21 mouse cellular contexts compared by ENCODE assay signal in genomic region chr4:39067260-39067876, GRCm38 (mm10).
A peak's percentile ranks its signal among the peaks of the same experiment; 100 is the strongest.
DNase-seq lines count a peak whose midpoint lies in the region; ATAC-seq and TF ChIP-seq lines count a peak whose summit lies in the region.
"Had no signal": no experiment of that assay in that cellular context is flagged by ENCODE, and none has a peak within 500 bp of the region (broad histone marks: within the 10 kb centered on the region; RNA-seq: fewer than 3 reads in every experiment).

No protein-coding gene starts in this region.

- peak; percentile 87; the same call in 1 of the 2 replicates for ATAC-seq in heart, embryonic 15.5 days (replicated peaks; ENCODE audit: insufficient number of reproducible peaks, insufficient read depth, low FRiP score, low read depth)
- no peak for ATAC-seq in lung, embryonic 14.5 days (ENCODE audit: insufficient read depth)
- ATAC-seq in lung, postnatal 0 days = no peak
- ATAC-seq in monocyte, adult 5-6 weeks (replicated peaks; ENCODE audit: insufficient number of reproducible peaks, low FRiP score, low TSS enrichment, poor library complexity, severe bottlenecking) = no peak
- ATAC-seq: activated CD4-positive, CD25-positive, alpha-beta regulatory T cell, adult 4 months; forebrain, embryonic 16.5 days had no signal

- H3K9ac ChIP-seq in heart, embryonic 15.5 days = no peak overlapping the region
- H3K9ac ChIP-seq in lung, embryonic 14.5 days = no peak overlapping the region
- H3K9ac ChIP-seq in lung, postnatal 0 days (replicated peaks; ENCODE audit: low read depth) = no peak overlapping the region
- H3K9ac ChIP-seq: limb, embryonic 12.5 days; liver, embryonic 14.5 days; midbrain, embryonic 12.5 days; neural tube, embryonic 13.5 days had no signal

- TF ChIP-seq EP300 in lung, postnatal 0 days (IDR thresholded peaks at IDR 0.05) = no peak

- no peaks in the 10 kb centered on the region for H3K9me3 ChIP-seq in heart, embryonic 15.5 days (replicated peaks)
- no peaks in the 10 kb centered on the region for H3K9me3 ChIP-seq in lung, embryonic 14.5 days (ENCODE audit: low read depth, low read length)
- no peaks in the 10 kb centered on the region for H3K9me3 ChIP-seq in lung, postnatal 0 days (ENCODE audit: low read length)
- H3K9me3 ChIP-seq: G1E; hindbrain, embryonic 10.5 days; limb, embryonic 12.5 days; midbrain, embryonic 12.5 days; neural tube, embryonic 13.5 days had no signal

- H3K4me3 ChIP-seq in heart, embryonic 15.5 days = no peak overlapping the region
- no peak overlapping the region for H3K4me3 ChIP-seq in lung, embryonic 14.5 days (ENCODE audit: low read depth, low read length)
- H3K4me3 ChIP-seq in lung, postnatal 0 days (ENCODE audit: low read depth, low read length) = no peak overlapping the region
- H3K4me3 ChIP-seq: hindbrain, embryonic 10.5 days; limb, embryonic 12.5 days; midbrain, embryonic 12.5 days; neural tube, embryonic 13.5 days had no signal

- no peak overlapping the region for H3K27ac ChIP-seq in heart, embryonic 15.5 days
- no peak overlapping the region for H3K27ac ChIP-seq in lung, embryonic 14.5 days (ENCODE audit: low read depth)
- no peak overlapping the region for H3K27ac ChIP-seq in lung, postnatal 0 days (ENCODE audit: low read length)
- H3K27ac ChIP-seq: hindbrain, embryonic 10.5 days; limb, embryonic 12.5 days; liver, embryonic 14.5 days; midbrain, embryonic 12.5 days; neural tube, embryonic 13.5 days had no signal

- H3K27me3 ChIP-seq in heart, embryonic 15.5 days = no peaks in the 10 kb centered on the region
- H3K27me3 ChIP-seq in lung, embryonic 14.5 days (ENCODE audit: insufficient read depth, low read length) = no peaks in the 10 kb centered on the region
- H3K27me3 ChIP-seq in lung, postnatal 0 days (replicated peaks; ENCODE audit: insufficient read depth, low read length) = no peaks in the 10 kb centered on the region
- H3K27me3 ChIP-seq: limb, embryonic 12.5 days; midbrain, embryonic 12.5 days; neural tube, embryonic 13.5 days had no signal

- H3K4me1 ChIP-seq in heart, embryonic 15.5 days (replicated peaks) = 0 out of 2 replicates have a peak, but pooled peaks cover 2% of the 10 kb centered on the region
- no peaks in the 10 kb centered on the region for H3K4me1 ChIP-seq in lung, embryonic 14.5 days (ENCODE audit: insufficient read depth)
- H3K4me1 ChIP-seq in lung, postnatal 0 days (ENCODE audit: insufficient read depth, low read depth, low read length) = no peaks in the 10 kb centered on the region
- H3K4me1 ChIP-seq: hindbrain, embryonic 10.5 days; limb, embryonic 12.5 days; midbrain, embryonic 12.5 days; neural tube, embryonic 13.5 days had no signal

- no peak for TF ChIP-seq CTCF in lung, embryonic 14.5 days (IDR thresholded peaks at IDR 0.05; ENCODE audit: low read depth)
- no peak for TF ChIP-seq CTCF in lung, postnatal 0 days (IDR thresholded peaks at IDR 0.05)

- H3K4me2 ChIP-seq in heart, embryonic 15.5 days = no peak overlapping the region
- H3K4me2 ChIP-seq in lung, embryonic 14.5 days = no peak overlapping the region
- H3K4me2 ChIP-seq in lung, postnatal 0 days (replicated peaks; ENCODE audit: low read depth, low read length) = no peak overlapping the region
- H3K4me2 ChIP-seq: limb, embryonic 12.5 days; midbrain, embryonic 12.5 days; neural tube, embryonic 13.5 days had no signal

- H3K36me3 ChIP-seq in heart, embryonic 15.5 days = no peaks in the 10 kb centered on the region
- H3K36me3 ChIP-seq in lung, embryonic 14.5 days (ENCODE audit: insufficient read depth) = no peaks in the 10 kb centered on the region
- H3K36me3 ChIP-seq in lung, postnatal 0 days (ENCODE audit: insufficient read depth, low read length) = no peaks in the 10 kb centered on the region
- H3K36me3 ChIP-seq: G1E; hindbrain, embryonic 10.5 days; limb, embryonic 12.5 days; midbrain, embryonic 12.5 days; neural tube, embryonic 13.5 days had no signal

- peak; percentile 28 for DNase-seq in adrenal gland, postnatal 14 days
- no peak for DNase-seq in adrenal gland, adult 8-10 months
- no peak for DNase-seq in heart, adult 9 months (ENCODE audit: low spot score in 2 of 2)
- peak; percentile 12 for DNase-seq in lung, embryonic 14.5 days
- DNase-seq in lung, postnatal 0 days (ENCODE audit: low spot score) = no peak
- DNase-seq: embryo, embryonic 11 days; gastrocnemius, postnatal 25 days; kidney, postnatal 4 days; layer of hippocampus, adult 9-11 months; right cerebral cortex, adult 18-20 months; thymus, postnatal 36 days had no signal

- 30% methylated on average over 3 of the region's 3 CpGs for WGBS in heart, embryonic 15.5 days
- 61% methylated on average over 3 of the region's 3 CpGs for WGBS in lung, embryonic 14.5 days
- WGBS in lung, postnatal 0 days = 64% methylated on average over 3 of the region's 3 CpGs

Comparison
In these comparisons a context has a peak if more than half of its experiments do, and no peak if none do; other contexts are left out.
1. DNase-seq: peak in adrenal gland, postnatal 14 days (single experiment) and lung, embryonic 14.5 days (single experiment); none in adrenal gland, adult 8-10 months (single experiment), heart, adult 9 months (0 of 2) and lung, postnatal 0 days (single experiment).